Mouse (Mus musculus) forebrain, postnatal 0 days (tissue): ENCODE data around the gene Manbal. TPM values are rescaled to one million over a fixed set of nuclear protein-coding genes. Genes with fewer than 3 reads are reported as not detected.

Experiments
- ATAC-seq: fragments of 200-750 bp; cut with Nextera tagmentation; 2 replicates; pipeline ENCODE4 v1.8.0; 2017; ENCODE audit warnings: mild to moderate bottlenecking, moderate library complexity
- DNase-seq: peaks from one replicate; pipeline ENCODE4 v3.0.0-alpha.2; 2015
- H3K27ac ChIP-seq: fragments of 300-500 bp; sonication (generic); 2 replicates; pipeline ENCODE4 v1.5.1; 2014; ENCODE audit warnings: low read depth, mild to moderate bottlenecking, antibody characterized with exemption, low read length, moderate library complexity, mixed read lengths
- H3K27me3 ChIP-seq: fragments of 300-500 bp; sonication (generic); 2 replicates; pipeline ENCODE4 v1.6.1; 2014; ENCODE audit warnings: mild to moderate bottlenecking, low read length, mixed read lengths; ENCODE audit not compliant: insufficient read depth
- H3K36me3 ChIP-seq: fragments of 300-500 bp; sonication (generic); 2 replicates; pipeline ENCODE4 v1.6.1; 2014; ENCODE audit warnings: mild to moderate bottlenecking, moderate library complexity; ENCODE audit not compliant: insufficient read depth
- H3K4me1 ChIP-seq: fragments of 300-500 bp; sonication (generic); 2 replicates; pipeline ENCODE4 v1.6.1; 2014; ENCODE audit warnings: antibody characterized with exemption; ENCODE audit not compliant: insufficient read depth
- H3K4me2 ChIP-seq: fragments of 300-500 bp; sonication (generic); 2 replicates; pipeline ENCODE4 v1.6.1; 2014; ENCODE audit warnings: low read depth, mild to moderate bottlenecking, moderate library complexity
- H3K4me3 ChIP-seq: fragments of 300-500 bp; sonication (generic); 2 replicates; pipeline ENCODE4 v1.5.1; 2014; ENCODE audit warnings: low read depth, low read length, mixed read lengths
- H3K9ac ChIP-seq: fragments of 300-500 bp; sonication (generic); 2 replicates; pipeline ENCODE4 v1.6.1; 2014; ENCODE audit warnings: mild to moderate bottlenecking
- H3K9me3 ChIP-seq: fragments of 300-500 bp; sonication (generic); 2 replicates; pipeline ENCODE4 v1.6.1; 2016; ENCODE audit warnings: low read length
- CTCF ChIP-seq: sonication (generic); IDR thresholded peaks from 2 replicates; pipeline ENCODE4 v1.5.1; 2016; ENCODE audit warnings: antibody characterized with exemption, control low read depth, low read depth
- WGBS: fragments of 180-500 bp; shearing (Covaris S2); extraction: QIAGEN DNeasy Blood & Tissue Kit; methylation state at CpG from one replicate; pipeline ENCODE4 v1.1.7; 2014; 5-methylcytosine and 5-hydroxymethylcytosine counted together
- polyA plus RNA-seq: library from polyadenylated mRNA; unstranded; fragments of >200 nt; fragmentation: Nextera tagmentation; extraction: Ambion mirVana; gene quantifications from 2 replicates; pipeline ENCODE4 v1.2.1, GENCODE M21; 2015
- total RNA-seq: library from RNA; depleted of rRNA; stranded (reverse); fragments of >200 nt; gene quantifications from 2 replicates; pipeline ENCODE4 v1.2.3, GENCODE M21; 2014

The Manbal gene
- total and polyA plus RNA-seq, 2 experiments from 2014 or later: 73.6 to 139 TPM

- Histone ChIP-seq H3K9ac (no peak overlapping the region), H3K4me1 (no peaks in the 10 kb centered on the region), H3K4me3 (no peak overlapping the region), H3K27me3 (no peaks in the 10 kb centered on the region), H3K27ac (no peak overlapping the region), H3K9me3 (no peaks in the 10 kb centered on the region), H3K4me2 (no peak overlapping the region), H3K36me3 (no peaks in the 10 kb centered on the region)
- DNase-seq (no peak), ATAC-seq (no peak)
- TF ChIP-seq CTCF: no peak
- WGBS: 86% methylated on average over 7 of the region's 7 CpGs
Measured at GRCm38 (mm10) chr2:157412497-157412896, 45.1 kb downstream of the Manbal start.

GRCm38 (mm10) chr2:157417229-157417628 is 49.8 kb downstream of the Manbal start:
- WGBS: 66% methylated on average over 6 of the region's 6 CpGs
- no peak for DNase-seq
- TF ChIP-seq CTCF: no peak
- H3K27ac ChIP-seq: no peak overlapping the region
- peak; percentile 56 for ATAC-seq
- H3K9ac ChIP-seq: no peak overlapping the region
- H3K4me1 ChIP-seq: no peaks in the 10 kb centered on the region; the same call in 1 of the 2 replicates
- no peaks in the 10 kb centered on the region for H3K27me3 ChIP-seq
- no peaks in the 10 kb centered on the region for H3K36me3 ChIP-seq
- no peaks in the 10 kb centered on the region for H3K9me3 ChIP-seq
- H3K4me3 ChIP-seq: no peak overlapping the region
- H3K4me2 ChIP-seq: no peak overlapping the region

GRCm38 (mm10) chr2:157418206-157418605 is 50.8 kb downstream of the Manbal start, which contains the start of gene Src:
Gene Src (plus strand): TSS chr2:157418444.
- ATAC-seq: peak; percentile 37; the same call in 1 of the 2 replicates
- no peak for DNase-seq
- H3K9me3 ChIP-seq: no peaks in the 10 kb centered on the region
- peaks cover 6% of the 10 kb centered on the region for H3K4me1 ChIP-seq
- H3K4me3 ChIP-seq: no peak within 1 kb of the TSS
- H3K27ac ChIP-seq: peak within 1 kb of the TSS; percentile 75
- no peaks in the 10 kb centered on the region for H3K27me3 ChIP-seq
- WGBS: 29% methylated on average over 13 of the region's 13 CpGs
- H3K9ac ChIP-seq: peak within 1 kb of the TSS; percentile 33
- no peak within 1 kb of the TSS for H3K4me2 ChIP-seq
- no peaks in the 10 kb centered on the region for H3K36me3 ChIP-seq
- no peak for TF ChIP-seq CTCF

- Histone ChIP-seq H3K4me3 (no peak overlapping the region), H3K4me2 (no peak overlapping the region), H3K27ac (peak overlapping the region; percentile 75), H3K36me3 (no peaks in the 10 kb centered on the region), H3K9ac (peak overlapping the region; percentile 33), H3K9me3 (no peaks in the 10 kb centered on the region), H3K4me1 (peaks cover 10% of the 10 kb centered on the region), H3K27me3 (no peaks in the 10 kb centered on the region)
- TF ChIP-seq CTCF: no peak
- DNase-seq: no peak
- WGBS: 9% methylated on average over 7 of the region's 7 CpGs
- ATAC-seq: peak; percentile 87
Measured at GRCm38 (mm10) chr2:157418609-157419071, 51.2 kb downstream of the Manbal start.

- Histone ChIP-seq H3K9me3 (no peaks in the 10 kb centered on the region), H3K4me3 (no peak overlapping the region), H3K4me2 (no peak overlapping the region), H3K4me1 (peaks cover 10% of the 10 kb centered on the region), H3K27ac (no peak overlapping the region), H3K36me3 (no peaks in the 10 kb centered on the region), H3K27me3 (no peaks in the 10 kb centered on the region), H3K9ac (no peak overlapping the region)
- ATAC-seq (no peak), DNase-seq (no peak)
- TF ChIP-seq CTCF: no peak
Measured at GRCm38 (mm10) chr2:157419506-157419905, 52.1 kb downstream of the Manbal start.

GRCm38 (mm10) chr2:157420404-157420803 is 53.0 kb downstream of the Manbal start:
- 85% methylated on average over 4 of the region's 4 CpGs for WGBS
- no peak for TF ChIP-seq CTCF

GRCm38 (mm10) chr2:157422062-157422655 is 54.8 kb downstream of the Manbal start:
- TF ChIP-seq CTCF: no peak
- Histone ChIP-seq H3K4me2 (no peak overlapping the region), H3K27ac (no peak overlapping the region), H3K4me1 (peaks cover 17% of the 10 kb centered on the region), H3K9ac (no peak overlapping the region), H3K27me3 (no peaks in the 10 kb centered on the region), H3K9me3 (no peaks in the 10 kb centered on the region), H3K4me3 (no peak overlapping the region), H3K36me3 (no peaks in the 10 kb centered on the region)
- ATAC-seq (no peak), DNase-seq (no peak)
- 81% methylated on average over 11 of the region's 11 CpGs for WGBS

More at GRCm38 (mm10) chr2:157420404-157420803, 53.0 kb downstream of the Manbal start:
- ATAC-seq (no peak), DNase-seq (no peak)
- Histone ChIP-seq H3K36me3 (no peaks in the 10 kb centered on the region), H3K9me3 (no peaks in the 10 kb centered on the region), H3K27ac (no peak overlapping the region), H3K9ac (no peak overlapping the region), H3K4me3 (no peak overlapping the region), H3K4me2 (no peak overlapping the region), H3K4me1 (peaks cover 14% of the 10 kb centered on the region), H3K27me3 (no peaks in the 10 kb centered on the region)
